Mouse (Mus musculus) monocyte, adult 2 months (primary cell): ENCODE data around the gene Gm28539.
"Not testable (repeated sequence)": the region's sequence is repeated elsewhere in the genome, so short reads cannot be mapped to it uniquely, and the experiment has no call there.

Source experiments
- DNase-seq, 2 experiments: peaks; one replicate each; pipeline ENCODE4 v3.0.0; 2022; ENCODE audit warnings: low spot score in 2 of 2, low read depth in 1 of 2

The Gm28539 gene

GRCm38 (mm10) chr16:18849521-18850190 lies 13.3 kb downstream of the Gm28539 start:
- DNase-seq, result not testable (repeated sequence)

- peak in 1 of 2 experiments; percentile 14 for DNase-seq
Measured at GRCm38 (mm10) chr16:18858551-18858950, 22.2 kb downstream of the Gm28539 start.

- DNase-seq, result no peak
Measured at GRCm38 (mm10) chr16:18860186-18860585, 23.8 kb downstream of the Gm28539 start.

GRCm38 (mm10) chr16:18870495-18870894 lies 34.1 kb downstream of the Gm28539 start:
- DNase-seq, result not testable (repeated sequence)

DNA sequence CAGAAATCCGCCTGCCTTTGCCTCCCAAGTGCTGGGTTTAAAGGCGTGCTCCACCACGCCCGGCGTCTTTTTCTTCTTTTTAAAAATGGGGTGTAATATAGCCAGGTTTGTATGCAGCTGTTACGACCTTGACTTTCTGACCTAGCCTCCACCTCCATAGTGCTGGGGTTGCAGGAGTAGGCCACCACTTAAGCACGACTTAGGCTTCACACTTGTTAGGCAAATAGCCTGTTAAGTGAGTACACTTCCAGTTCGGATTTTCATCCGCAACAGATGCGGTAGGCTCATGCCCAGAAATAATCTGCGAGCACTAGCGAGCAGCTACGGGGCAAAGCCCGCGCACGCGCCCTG lies 39.7 kb downstream of the Gm28539 start:
- no peak for DNase-seq

DNA sequence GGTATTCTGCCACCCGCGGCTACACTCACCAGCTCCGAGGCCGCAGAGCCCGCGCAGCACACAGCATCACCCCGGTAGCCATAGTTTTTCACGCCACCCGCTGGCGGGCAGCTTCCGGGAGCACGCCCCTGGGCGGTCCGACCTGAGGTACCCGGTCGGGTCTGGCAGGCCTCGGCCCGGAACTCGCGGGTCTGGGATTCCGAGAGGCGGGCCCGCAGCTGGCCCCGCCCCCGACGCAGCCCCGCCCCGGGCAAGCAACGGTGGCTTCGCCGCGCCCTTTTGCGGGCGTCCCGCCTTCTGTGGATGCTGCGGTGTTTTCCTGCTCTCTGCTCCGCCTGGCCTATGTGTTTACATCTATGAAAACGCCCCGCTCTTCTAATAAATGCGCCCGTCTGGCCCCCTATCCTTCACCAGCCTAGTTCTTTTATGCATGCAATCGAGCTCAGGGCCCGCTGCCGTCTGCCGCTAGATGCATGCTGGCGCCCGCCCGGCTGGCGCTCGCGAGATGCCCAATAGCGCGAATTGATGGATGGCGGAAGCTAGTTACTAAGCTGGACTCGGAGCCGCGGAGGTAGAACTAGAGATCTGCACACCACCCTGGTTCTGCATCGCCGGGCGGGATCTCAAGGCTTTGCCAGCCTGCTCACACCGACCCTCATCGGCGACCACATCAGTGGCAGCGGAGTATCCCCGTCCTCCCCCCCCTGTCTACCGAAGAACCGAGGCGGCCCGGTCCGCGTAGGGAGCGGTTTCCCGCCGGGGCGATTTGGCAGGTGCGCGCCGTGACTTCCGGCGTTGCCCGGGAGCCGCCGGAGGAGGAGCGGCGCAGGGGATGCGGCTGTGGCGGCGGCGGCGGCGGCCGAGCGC lies 40.3 kb downstream of the Gm28539 start, which contains the start of the genes Mrpl40 and Hira:
Gene Mrpl40 (minus strand): TSS at position 421 of the 867 bp plus-strand sequence.
Gene Hira (plus strand): TSS at position 596 of the 867 bp plus-strand sequence.
- DNase-seq, result peak; percentile 86 to 89

DNA sequence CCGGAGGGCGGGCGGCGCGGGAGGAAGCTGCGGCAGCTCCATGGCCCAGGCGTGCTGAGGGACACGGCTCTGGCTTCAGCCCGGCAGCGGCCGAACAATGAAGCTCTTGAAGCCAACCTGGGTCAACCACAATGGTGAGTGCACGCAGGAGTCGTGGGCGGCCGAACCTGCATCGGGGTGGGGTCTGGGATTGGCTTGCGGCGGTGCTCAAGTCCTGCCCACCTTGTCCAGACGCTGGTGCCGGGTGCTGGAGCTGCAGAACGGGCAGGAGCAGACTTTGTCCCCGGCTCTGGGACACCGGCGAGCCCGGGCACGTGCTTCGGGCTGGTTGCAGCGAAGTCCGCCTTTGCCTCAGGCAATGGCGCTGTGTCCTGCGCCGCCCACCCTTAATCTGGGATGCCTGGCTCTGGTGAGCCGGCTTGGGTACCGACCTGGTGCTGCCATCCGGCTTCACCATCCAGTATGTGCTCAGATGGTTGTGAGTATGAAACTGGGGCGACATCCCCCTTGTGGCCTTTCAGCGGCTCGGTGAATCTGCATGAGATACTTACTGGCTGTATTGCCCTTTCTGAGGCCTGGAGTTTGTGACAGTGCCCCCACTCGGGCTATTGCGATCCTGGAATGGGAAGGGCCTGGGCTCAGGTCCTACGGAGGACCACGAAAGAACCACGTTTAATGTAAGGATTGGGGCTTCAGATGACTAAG lies 41.2 kb downstream of the Gm28539 start:
- peak; percentile 16 to 34 for DNase-seq

GRCm38 (mm10) chr16:18878091-18878720 lies 41.8 kb downstream of the Gm28539 start:
- DNase-seq, result no peak

DNA sequence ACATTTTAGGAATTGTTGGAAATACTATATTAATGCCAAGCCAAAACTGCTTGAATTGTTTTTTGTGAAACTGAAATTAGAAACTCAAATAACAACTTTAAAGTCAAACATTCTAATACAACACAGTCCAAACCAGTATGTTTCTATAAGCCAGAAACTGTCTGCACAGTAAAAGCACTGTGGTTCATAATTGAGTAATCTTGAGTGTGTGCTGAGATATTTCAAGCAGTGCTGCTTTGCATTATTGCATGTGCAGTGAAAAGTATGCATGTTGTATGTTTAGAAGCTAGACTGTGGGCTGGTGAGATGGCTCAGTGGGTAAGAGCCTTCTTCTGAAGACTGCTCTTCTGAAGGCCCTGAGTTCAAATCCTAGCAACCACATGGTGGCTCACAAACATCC lies 47.7 kb downstream of the Gm28539 start:
- no peak for DNase-seq

- DNase-seq, result no peak
Measured at GRCm38 (mm10) chr16:18893840-18894372, 57.5 kb downstream of the Gm28539 start.

DNA sequence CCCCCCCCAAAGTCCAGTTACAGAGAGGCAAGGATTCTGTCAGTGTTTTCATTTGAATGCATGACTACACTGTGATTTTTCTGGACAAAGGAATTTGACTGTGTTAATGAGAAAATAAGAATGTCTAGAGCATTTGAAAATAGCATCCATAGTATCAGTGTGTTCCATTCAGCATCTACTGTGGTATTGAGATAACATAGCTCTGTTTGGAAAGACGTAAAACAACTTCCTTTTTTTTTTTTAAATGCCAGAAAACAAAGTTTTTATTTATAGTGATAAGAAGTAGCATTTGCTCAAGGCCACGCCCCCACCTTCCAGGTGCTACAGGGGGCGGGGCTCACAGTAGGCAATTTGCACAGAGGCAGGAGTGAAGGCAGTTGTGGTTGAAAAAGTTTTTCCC lies 58.9 kb downstream of the Gm28539 start:
- DNase-seq, result no peak

GRCm38 (mm10) chr16:18896429-18896828 lies 60.0 kb downstream of the Gm28539 start:
- no peak for DNase-seq

DNA sequence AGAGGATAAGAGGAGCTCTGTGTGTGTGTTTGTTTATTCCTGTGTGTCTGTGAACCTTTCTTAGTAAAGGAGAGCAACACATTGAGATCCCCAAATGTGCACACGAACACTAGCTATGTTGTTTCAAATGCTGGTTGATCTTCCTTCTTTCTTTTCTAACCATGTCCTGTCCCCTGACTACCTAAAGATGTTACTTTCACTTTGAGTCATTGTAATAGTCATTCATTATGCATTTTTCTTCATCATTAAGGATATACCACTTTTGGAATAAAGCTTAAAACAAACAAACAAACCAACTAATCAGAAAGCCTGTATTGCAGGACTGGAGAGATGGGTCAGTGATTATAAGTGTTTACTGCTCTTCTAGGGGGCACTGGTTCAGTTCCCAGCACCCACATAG lies 69.3 kb downstream of the Gm28539 start:
- DNase-seq, result no peak

- no peak for DNase-seq
Measured at GRCm38 (mm10) chr16:18916064-18916463, 79.7 kb downstream of the Gm28539 start.

- DNase-seq, result no peak
Measured at GRCm38 (mm10) chr16:18921771-18922170, 85.4 kb downstream of the Gm28539 start.

DNA sequence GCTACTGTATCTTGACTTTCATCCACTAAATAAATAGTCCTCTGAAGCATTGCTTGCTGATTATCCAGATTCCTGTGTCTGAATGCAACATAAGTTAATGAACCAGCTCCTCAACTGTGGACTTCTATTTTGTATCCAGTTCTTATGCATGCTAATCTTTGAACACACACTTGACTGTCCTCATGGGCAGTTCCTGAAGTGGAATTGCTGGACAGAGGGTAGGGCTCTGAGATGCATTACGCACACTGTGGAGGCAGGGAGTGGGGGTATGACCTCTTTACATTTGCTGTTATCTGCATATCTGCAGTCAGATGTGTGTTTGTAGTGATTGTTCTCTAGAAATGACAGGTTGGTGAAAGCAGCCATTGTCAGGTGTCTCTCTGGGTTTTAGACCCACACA lies 91.6 kb downstream of the Gm28539 start:
- no peak for DNase-seq

GRCm38 (mm10) chr16:18938321-18939082 lies 102.1 kb downstream of the Gm28539 start:
- DNase-seq, result no peak

- no peak for DNase-seq
Measured at GRCm38 (mm10) chr16:18943906-18944305, 107.5 kb downstream of the Gm28539 start.

DNA sequence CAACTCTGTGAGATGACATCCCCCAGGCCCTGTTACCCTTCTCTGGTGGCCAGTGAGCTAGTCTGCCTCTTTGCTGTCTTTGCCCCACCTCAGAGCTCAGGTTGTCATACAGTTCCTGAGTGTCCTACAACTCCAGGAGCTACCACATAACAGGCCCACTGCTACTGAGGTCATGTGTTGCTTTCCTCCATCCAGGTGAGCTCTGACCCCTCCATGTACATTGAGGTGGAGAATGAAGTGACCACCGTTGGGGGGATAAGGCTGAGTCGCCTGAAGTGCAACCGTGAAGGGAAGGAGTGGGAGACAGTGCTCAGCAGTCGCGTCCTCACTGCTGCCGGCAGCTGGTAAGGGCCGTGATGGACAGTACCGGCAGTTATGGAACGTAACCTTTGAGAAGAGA lies 112.6 kb downstream of the Gm28539 start:
- no peak for DNase-seq

GRCm38 (mm10) chr16:18950351-18950750 lies 114.0 kb downstream of the Gm28539 start:
- DNase-seq, result no peak
